Mouse (Mus musculus): ENCODE data around the gene Cacfd1. TPM values are rescaled to one million over a fixed set of nuclear protein-coding genes. Genes with fewer than 3 reads are reported as not detected.

Cacfd1 gene
- 47.5 and 53.5 TPM in 2 replicates for total RNA-seq (2021)
- long read RNA-seq, transcript Cacfd1-204 (6 exons, 1,648 nt): minor isoform, 5 of 101 reads
- long read RNA-seq, transcript Cacfd1-202 (3 exons, 2,194 nt): minor isoform, 7 of 101 reads
- long read RNA-seq, transcript Cacfd1-205 (5 exons, 2,689 nt): major isoform, 74 of 101 reads
- long read RNA-seq, partial matches to known transcripts: 0 of 101 reads
- long read RNA-seq, other reads (novel, unspliced or antisense): 14 of 101 reads

DNA sequence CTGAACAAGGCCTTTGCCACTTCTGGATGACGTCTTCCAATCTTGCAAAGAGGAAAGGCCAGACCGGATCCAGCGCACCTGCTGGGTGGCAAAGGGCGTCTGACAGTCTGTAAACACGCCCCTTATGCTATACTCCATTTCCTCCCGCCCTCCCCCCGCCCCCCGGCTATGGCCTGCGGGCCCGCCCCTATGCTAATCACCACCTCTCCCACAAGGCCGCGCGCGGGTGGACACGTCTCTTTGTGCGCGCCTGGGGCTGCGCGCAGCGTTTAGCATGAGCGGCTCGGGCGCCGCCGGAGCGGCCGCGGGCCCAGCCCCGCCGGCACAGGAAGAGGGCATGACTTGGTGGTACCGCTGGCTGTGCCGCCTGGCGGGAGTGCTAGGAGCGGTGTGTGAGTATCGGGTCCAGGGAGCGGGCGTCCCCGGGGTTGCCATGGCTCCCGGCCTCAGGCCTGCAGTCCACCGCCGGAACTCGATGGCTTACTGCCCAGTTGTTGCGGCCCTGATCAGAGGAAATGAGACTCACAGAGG lies at the start of gene Cacfd1:
Gene Cacfd1 (plus strand): TSS at position 213 of the 531 bp plus-strand sequence.
- DNase-seq: peak; percentile 89

DNA sequence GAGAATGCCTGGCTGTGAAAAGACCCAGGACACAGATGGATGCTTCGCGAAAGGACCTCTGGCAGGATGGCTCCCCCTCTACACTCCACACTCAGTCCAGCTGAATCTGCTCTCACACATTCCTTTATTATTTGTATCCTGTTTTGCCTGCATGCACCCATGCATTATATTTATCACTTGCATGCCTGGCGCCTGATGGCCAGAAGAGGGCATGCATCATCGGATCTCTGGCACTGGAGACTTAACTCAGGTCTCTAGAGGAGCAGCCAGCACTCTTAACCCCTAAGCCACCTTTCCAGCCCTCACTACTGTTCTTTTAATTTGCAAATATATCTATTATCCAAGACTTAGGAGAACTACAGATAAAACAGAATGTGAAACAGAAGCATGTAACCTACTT lies 49.0 kb upstream of the Cacfd1 start:
- DNase-seq: no peak

DNA sequence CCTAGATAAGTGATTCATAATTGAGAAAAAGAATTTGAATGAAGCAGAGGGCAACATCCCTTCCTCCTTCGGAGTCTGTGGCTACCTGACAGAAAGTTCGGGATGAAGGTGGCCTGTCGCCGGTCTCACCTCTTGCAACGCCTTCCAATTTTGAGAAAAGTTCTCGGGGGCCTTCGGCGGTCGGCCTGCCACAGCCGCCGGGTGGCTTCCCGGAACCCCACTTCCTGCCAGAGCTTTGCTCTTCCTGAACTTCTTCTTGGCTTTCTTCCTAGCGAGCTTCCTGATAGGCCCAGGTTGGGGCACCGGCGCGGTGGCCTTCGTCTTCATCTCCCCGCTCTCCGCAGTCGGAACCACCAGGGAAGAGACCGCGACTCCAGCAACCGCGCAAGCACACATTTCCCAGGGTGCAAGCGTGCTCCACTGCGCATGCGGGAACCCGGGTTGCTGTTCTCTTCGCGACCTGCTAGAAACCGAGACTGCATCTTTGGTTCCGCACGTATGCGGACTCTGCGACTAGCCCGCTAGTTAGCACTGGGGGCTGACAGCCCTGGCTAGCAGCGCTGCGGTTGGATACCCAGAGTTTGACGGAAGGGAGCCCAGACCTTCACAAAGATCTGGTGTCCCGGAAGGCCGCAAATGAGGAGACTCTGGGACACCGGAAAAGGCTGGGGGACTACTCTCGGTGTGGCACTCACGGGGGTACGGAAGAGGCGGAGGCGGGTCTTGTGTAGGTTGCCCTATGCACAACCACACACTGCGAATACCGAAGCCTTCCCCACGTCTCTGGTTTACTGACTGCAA lies 45.6 kb upstream of the Cacfd1 start, which contains the start of gene Rexo4:
Gene Rexo4 (minus strand): TSS at position 464 of the 801 bp plus-strand sequence.
- DNase-seq: peak; percentile 94

- no peak for DNase-seq
These were observed 44.9 kb upstream of the Cacfd1 start for GRCm38 (mm10) chr2:26964724-26965370.

DNA sequence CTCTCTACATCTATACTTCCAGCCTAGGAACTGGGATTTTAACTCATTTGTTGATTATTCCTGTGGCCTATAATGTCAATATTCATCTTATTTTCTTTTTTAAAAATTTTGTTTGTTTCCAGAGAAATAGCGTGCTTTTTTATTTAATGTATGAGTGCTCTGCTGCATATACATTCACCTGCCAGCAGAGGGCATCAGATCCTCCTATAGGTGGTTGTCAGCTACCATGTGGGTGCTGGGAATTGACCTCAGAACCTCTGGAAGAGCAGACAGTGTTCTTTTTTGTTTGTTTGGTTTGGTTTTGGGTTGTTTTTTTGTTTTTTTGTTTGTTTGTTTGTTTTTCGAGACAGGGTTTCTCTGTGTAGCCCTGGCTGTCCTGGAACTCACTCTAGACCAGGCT lies 42.5 kb upstream of the Cacfd1 start:
- no peak for DNase-seq

DNA sequence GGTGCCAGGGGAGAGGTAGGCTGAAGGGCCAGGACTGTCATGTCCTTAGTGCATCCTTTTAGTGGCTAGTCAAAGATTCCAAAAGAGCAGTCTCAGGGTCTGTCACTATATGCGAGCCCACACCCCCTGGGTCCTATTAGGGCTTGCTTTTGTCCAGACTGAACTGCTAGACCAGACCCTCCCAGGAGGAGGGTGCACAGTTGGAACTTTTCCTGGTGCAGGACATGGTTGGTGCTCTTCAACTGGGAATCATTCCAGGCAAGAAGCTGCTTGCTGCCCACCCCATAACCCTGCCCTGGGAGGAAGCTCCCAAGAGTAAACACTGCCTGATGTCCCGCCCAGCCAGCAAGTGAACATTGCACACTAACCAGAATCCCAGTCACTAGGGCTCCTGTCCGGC lies 36.6 kb upstream of the Cacfd1 start, which contains the start of gene Adamts13:
Gene Adamts13 (plus strand): TSS at position 301 of the 400 bp plus-strand sequence.
- DNase-seq: no peak

DNA sequence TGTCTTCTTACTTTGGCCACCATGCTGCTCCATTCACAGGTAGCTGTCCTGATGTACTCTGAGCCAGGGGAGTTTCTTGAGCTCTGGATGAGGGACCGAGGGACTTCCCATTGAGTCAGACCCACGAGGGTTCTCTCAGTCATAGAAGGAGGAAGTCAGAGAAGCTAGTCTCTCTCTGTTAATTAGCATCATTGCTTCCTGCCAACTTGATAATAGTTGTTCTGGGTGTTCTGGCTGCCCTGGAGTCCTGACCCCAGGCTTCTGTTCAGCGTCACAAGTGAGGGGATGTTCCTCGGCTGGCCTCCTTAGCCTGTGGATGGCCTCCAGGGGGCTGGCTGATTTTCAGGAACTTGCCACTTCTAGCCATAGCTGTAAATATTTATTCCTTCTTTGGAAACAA lies 35.8 kb upstream of the Cacfd1 start:
- DNase-seq: no peak

DNA sequence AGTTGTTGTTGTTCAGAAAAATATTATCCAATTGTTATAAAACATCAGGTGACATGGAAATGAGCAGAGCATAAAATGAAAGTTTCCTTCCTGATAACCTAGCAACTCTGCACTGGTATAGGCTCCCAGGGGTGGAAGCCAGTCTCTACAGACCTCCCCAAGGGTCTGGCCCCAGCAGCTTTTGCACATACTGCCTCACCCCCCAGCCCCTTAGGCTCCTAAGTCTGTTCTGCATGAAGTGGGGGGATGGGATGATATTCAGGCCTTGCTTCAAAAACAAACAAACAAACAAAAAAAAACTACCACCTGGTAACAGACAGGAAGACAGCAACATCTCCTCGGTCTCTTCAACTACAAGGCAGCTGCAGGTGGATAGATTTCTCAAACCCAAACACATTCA lies 29.4 kb upstream of the Cacfd1 start:
- DNase-seq: no peak

GRCm38 (mm10) chr2:26984179-26984578 lies 25.5 kb upstream of the Cacfd1 start:
- no peak for DNase-seq

GRCm38 (mm10) chr2:26984640-26985039 lies 25.1 kb upstream of the Cacfd1 start:
- no peak for DNase-seq

- no peak for DNase-seq
These were observed 15.8 kb upstream of the Cacfd1 start for GRCm38 (mm10) chr2:26993936-26994335.

DNA sequence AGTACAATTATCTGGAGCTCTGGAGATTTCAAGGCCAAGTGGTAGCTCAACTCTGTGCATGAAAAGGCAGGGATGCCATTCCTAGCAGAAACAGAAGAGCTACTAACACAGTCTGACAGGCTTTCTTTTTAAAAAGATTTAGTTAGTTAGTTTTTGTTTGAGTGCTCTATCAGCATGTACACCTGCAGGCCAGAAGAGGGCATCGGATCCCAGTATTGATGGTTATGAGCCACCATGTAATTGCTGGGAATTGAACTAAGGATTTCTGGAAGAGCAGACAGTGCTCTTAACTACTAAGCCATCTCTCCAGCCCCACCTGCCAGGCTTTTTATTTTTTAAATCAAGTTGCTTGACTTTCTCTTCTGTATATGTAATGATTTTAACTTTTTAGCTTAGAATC lies 12.2 kb upstream of the Cacfd1 start:
- no peak for DNase-seq

- no peak for DNase-seq
These were observed 11.7 kb upstream of the Cacfd1 start for GRCm38 (mm10) chr2:26997993-26998392.

- DNase-seq: no peak
These were observed 3.5 kb upstream of the Cacfd1 start for GRCm38 (mm10) chr2:27006255-27006654.

DNA sequence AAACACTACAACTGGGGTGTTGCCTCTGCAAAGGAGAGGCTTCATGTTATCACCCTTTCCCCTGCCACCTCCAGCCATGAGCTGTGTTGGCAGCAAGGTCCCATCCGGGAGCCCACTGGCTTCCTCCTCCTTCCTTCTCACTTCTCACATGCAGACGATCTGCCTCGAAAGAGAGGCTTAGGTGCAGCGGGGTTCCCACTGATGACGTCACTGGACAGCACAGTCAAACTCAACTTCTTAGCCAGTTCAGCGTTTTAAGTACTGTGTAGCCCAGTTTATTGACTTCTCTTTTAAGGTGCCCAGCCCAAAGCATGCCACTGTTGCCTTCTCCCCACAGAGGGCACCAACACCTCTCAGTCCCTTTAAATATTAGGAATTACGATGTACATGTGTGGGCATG lies 2.0 kb upstream of the Cacfd1 start:
- DNase-seq: no peak

- DNase-seq: peak; percentile 70
These were observed 8.1 kb downstream of the Cacfd1 start for GRCm38 (mm10) chr2:27017802-27018201.

- no peak for DNase-seq
These were observed 9.8 kb downstream of the Cacfd1 start for GRCm38 (mm10) chr2:27019530-27019929.

GRCm38 (mm10) chr2:27021103-27021502 lies 11.4 kb downstream of the Cacfd1 start:
- DNase-seq: no peak

GRCm38 (mm10) chr2:27022612-27023011 lies 12.9 kb downstream of the Cacfd1 start:
- DNase-seq: no peak

- DNase-seq: no peak
These were observed 14.4 kb downstream of the Cacfd1 start for GRCm38 (mm10) chr2:27024136-27024535.

DNA sequence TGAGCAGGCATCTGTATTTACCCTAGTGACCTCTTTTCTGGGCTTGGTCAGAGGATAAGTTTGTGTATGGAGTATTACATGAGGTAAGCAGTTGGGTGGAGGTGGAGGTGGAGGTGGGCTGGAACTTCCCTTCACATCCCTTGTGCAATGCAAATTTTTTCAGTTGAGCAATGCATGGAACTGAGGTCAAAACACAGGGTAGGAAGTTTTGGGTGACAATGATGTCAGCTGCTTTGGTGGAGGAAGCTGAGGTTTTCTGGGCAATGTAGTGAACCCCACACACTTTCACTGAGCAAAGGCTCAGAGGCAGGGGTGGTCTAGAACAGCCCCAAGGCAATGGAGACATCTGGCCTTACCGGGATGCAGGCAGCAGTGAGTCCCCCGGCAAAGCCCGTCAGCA lies 15.8 kb downstream of the Cacfd1 start:
- no peak for DNase-seq

DNA sequence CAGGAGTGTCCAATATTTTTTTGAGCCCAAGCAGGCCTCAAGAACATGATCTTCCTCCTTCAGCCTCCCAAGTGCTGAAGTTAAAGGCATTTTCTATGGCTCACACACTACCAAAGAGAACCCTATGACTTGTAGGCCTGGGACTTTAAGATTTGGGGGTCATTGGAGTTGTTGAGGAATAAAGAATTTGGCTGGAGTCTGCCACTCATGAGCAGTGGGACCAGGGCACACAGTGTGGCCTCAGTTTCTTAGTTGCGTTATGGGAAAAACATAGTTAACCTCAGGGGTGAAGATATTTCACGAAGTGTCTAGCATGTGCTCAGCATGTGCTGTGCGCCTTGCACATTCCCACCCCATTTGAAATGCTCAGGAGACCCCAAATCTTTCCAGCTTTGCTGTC lies 16.6 kb downstream of the Cacfd1 start:
- no peak for DNase-seq
